Mouse (Mus musculus) small intestine, adult 2 months (tissue): ENCODE results near the gene Hivep3. TPM values are rescaled to one million over a fixed set of nuclear protein-coding genes. Genes with fewer than 3 reads are reported as not detected.

Experiments
- H3K27ac ChIP-seq: fragments of 200-500 bp; 2 replicates; pipeline ENCODE4 v1.5.1; 2012; ENCODE audit warnings: low read depth, low read length, control low read depth, inconsistent platforms; ENCODE audit not compliant: insufficient read depth
- H3K27me3 ChIP-seq: fragments of 200-500 bp; 2 replicates; pipeline ENCODE4 v1.6.1; 2012; ENCODE audit warnings: mild to moderate bottlenecking, moderate library complexity, low read length, inconsistent platforms; ENCODE audit not compliant: control insufficient read depth, insufficient read depth
- H3K36me3 ChIP-seq: fragments of 200-500 bp; 2 replicates; pipeline ENCODE4 v1.6.1; 2012; ENCODE audit warnings: mild to moderate bottlenecking, low read length, control low read depth, inconsistent platforms; ENCODE audit not compliant: control insufficient read depth, insufficient read depth
- H3K4me1 ChIP-seq: fragments of 200-500 bp; 2 replicates; pipeline ENCODE4 v1.6.1; 2012; ENCODE audit warnings: low read length, inconsistent platforms, mixed read lengths; ENCODE audit not compliant: control insufficient read depth, insufficient read depth, insufficient read length
- H3K4me3 ChIP-seq: fragments of 200-500 bp; 2 replicates; pipeline ENCODE4 v1.5.1; 2012; ENCODE audit warnings: low read depth, mild to moderate bottlenecking, control low read depth, inconsistent platforms, low read length, moderate library complexity
- CTCF ChIP-seq: fragments of 200-500 bp; IDR thresholded peaks from 2 replicates; pipeline ENCODE4 v1.5.1; 2012; ENCODE audit warnings: low read depth, mild to moderate bottlenecking, control low read depth, inconsistent platforms, low read length, moderate library complexity, mixed read lengths; ENCODE audit not compliant: insufficient replicate concordance, insufficient read length; ENCODE audit errors: extremely low read depth
- POLR2A ChIP-seq: fragments of 200-500 bp; IDR thresholded peaks from 2 replicates; pipeline ENCODE4 v1.6.1; 2012; ENCODE audit warnings: low read depth, mild to moderate bottlenecking, control low read depth, inconsistent platforms, low read length, moderate library complexity
- WGBS: fragments of 180-500 bp; shearing (Covaris S2); methylation state at CpG from one replicate; pipeline ENCODE4 v1.1.7; 2018; 5-methylcytosine and 5-hydroxymethylcytosine counted together
- polyA plus RNA-seq: library from polyadenylated mRNA; depleted of rRNA; stranded (reverse); fragments of >200 nt; gene quantifications from 2 replicates; pipeline ENCODE4 v1.2.3, GENCODE M21; 2012

Gene Hivep3
- polyA plus RNA-seq, 1 experiment, result 3.3 TPM

GRCm38 (mm10) chr4:119938518-119938917, 204.9 kb downstream of the Hivep3 start:
- H3K27me3 ChIP-seq, result no peaks in the 10 kb centered on the region
- H3K27ac ChIP-seq, result no peak overlapping the region
- H3K4me3 ChIP-seq, result no peak overlapping the region
- no peak for TF ChIP-seq CTCF
- TF ChIP-seq POLR2A, result no peak
- H3K36me3 ChIP-seq, result no peaks in the 10 kb centered on the region
- 41% methylated on average over 4 of the region's 4 CpGs for WGBS
- H3K4me1 ChIP-seq, result peaks cover 4% of the 10 kb centered on the region

GRCm38 (mm10) chr4:119939786-119940185, 206.2 kb downstream of the Hivep3 start:
- H3K27me3 ChIP-seq, result no peaks in the 10 kb centered on the region
- TF ChIP-seq POLR2A, result no peak
- no peak for TF ChIP-seq CTCF
- WGBS, result 89% methylated on average over 6 of the region's 6 CpGs
- H3K4me3 ChIP-seq, result no peak overlapping the region
- H3K27ac ChIP-seq, result no peak overlapping the region
- H3K4me1 ChIP-seq, result peaks cover 4% of the 10 kb centered on the region
- no peaks in the 10 kb centered on the region for H3K36me3 ChIP-seq

- Histone ChIP-seq H3K4me3 (no peak overlapping the region), H3K27me3 (no peaks in the 10 kb centered on the region), H3K4me1 (no peaks in the 10 kb centered on the region), H3K36me3 (no peaks in the 10 kb centered on the region), H3K27ac (no peak overlapping the region)
- 68% methylated on average over 3 of the region's 3 CpGs for WGBS
- no peak for TF ChIP-seq POLR2A
- no peak for TF ChIP-seq CTCF
Observed at GRCm38 (mm10) chr4:119946224-119946887, 212.8 kb downstream of the Hivep3 start.

GRCm38 (mm10) chr4:119947232-119948162, 213.9 kb downstream of the Hivep3 start:
- TF ChIP-seq CTCF, result no peak
- TF ChIP-seq POLR2A, result no peak
- Histone ChIP-seq H3K27me3 (no peaks in the 10 kb centered on the region), H3K27ac (peak overlapping the region; percentile 7; the same call in 1 of the 2 replicates), H3K36me3 (no peaks in the 10 kb centered on the region), H3K4me1 (no peaks in the 10 kb centered on the region), H3K4me3 (no peak overlapping the region; the same call in 1 of the 2 replicates)
- 60% methylated on average over 12 of the region's 12 CpGs for WGBS

GRCm38 (mm10) chr4:119948406-119948805, 214.8 kb downstream of the Hivep3 start:
- H3K27me3 ChIP-seq, result no peaks in the 10 kb centered on the region
- no peaks in the 10 kb centered on the region for H3K4me1 ChIP-seq
- H3K4me3 ChIP-seq, result no peak overlapping the region
- H3K27ac ChIP-seq, result peak overlapping the region; percentile 7; the same call in 1 of the 2 replicates
- WGBS, result 83% methylated on average over 6 of the region's 6 CpGs
- no peaks in the 10 kb centered on the region for H3K36me3 ChIP-seq
- TF ChIP-seq CTCF (no peak), POLR2A (no peak)

- Histone ChIP-seq H3K4me1 (no peaks in the 10 kb centered on the region), H3K36me3 (no peaks in the 10 kb centered on the region), H3K27ac (no peak overlapping the region), H3K27me3 (no peaks in the 10 kb centered on the region), H3K4me3 (no peak overlapping the region)
- TF ChIP-seq CTCF (no peak), POLR2A (no peak)
- WGBS, result 45% methylated on average over 12 of the region's 12 CpGs
Observed at GRCm38 (mm10) chr4:119948922-119949614, 215.5 kb downstream of the Hivep3 start.

- Histone ChIP-seq H3K4me3 (no peak overlapping the region), H3K36me3 (no peaks in the 10 kb centered on the region), H3K4me1 (no peaks in the 10 kb centered on the region), H3K27ac (no peak overlapping the region), H3K27me3 (no peaks in the 10 kb centered on the region)
- no peak for TF ChIP-seq CTCF
- TF ChIP-seq POLR2A, result no peak
- WGBS, result 88% methylated on average over 5 of the region's 5 CpGs
Observed at GRCm38 (mm10) chr4:119950181-119950580, 216.6 kb downstream of the Hivep3 start.
